Mouse (Mus musculus) limb, embryonic 13.5 days (tissue): ENCODE measurements around the gene Gfap. TPM values are rescaled to one million over a fixed set of nuclear protein-coding genes. Genes with fewer than 3 reads are reported as not detected.

Source experiments
- ATAC-seq: fragments of 200-750 bp; cut with Nextera tagmentation; 2 replicates; pipeline ENCODE4 v1.8.0; 2017; ENCODE audit warnings: low read depth, moderate number of reproducible peaks, moderate TSS enrichment; ENCODE audit not compliant: low FRiP score
- H3K27ac ChIP-seq: fragments of 300-500 bp; sonication (generic); 2 replicates; pipeline ENCODE4 v1.5.1; 2015; ENCODE audit warnings: inconsistent platforms, mild to moderate bottlenecking, moderate library complexity
- H3K27me3 ChIP-seq: fragments of 300-500 bp; sonication (generic); 2 replicates; pipeline ENCODE4 v1.6.1; 2015; ENCODE audit warnings: mild to moderate bottlenecking, inconsistent platforms
- H3K36me3 ChIP-seq: fragments of 300-500 bp; sonication (generic); 2 replicates; pipeline ENCODE4 v1.6.1; 2015; ENCODE audit warnings: inconsistent platforms, mild to moderate bottlenecking, moderate library complexity
- H3K4me1 ChIP-seq: fragments of 300-500 bp; sonication (generic); 2 replicates; pipeline ENCODE4 v1.6.1; 2015; ENCODE audit warnings: inconsistent platforms
- H3K4me2 ChIP-seq: fragments of 300-500 bp; sonication (generic); replicated peaks from 2 replicates; pipeline ENCODE4 v1.6.1; 2015; ENCODE audit warnings: inconsistent platforms, mild to moderate bottlenecking, moderate library complexity
- H3K4me3 ChIP-seq: fragments of 300-500 bp; sonication (generic); 2 replicates; pipeline ENCODE4 v1.5.1; 2015; ENCODE audit warnings: moderate library complexity, mild to moderate bottlenecking, inconsistent platforms
- H3K9ac ChIP-seq: fragments of 300-500 bp; sonication (generic); 2 replicates; pipeline ENCODE4 v1.6.1; 2015; ENCODE audit warnings: mild to moderate bottlenecking, inconsistent platforms
- H3K9me3 ChIP-seq: fragments of 300-500 bp; sonication (generic); 2 replicates; pipeline ENCODE4 v1.6.1; 2016; ENCODE audit warnings: inconsistent platforms
- whole genome bisulfite sequencing: fragments of 180-500 bp; shearing (Covaris S2); methylation state at CpG from one replicate; pipeline ENCODE4 v1.1.7; 2015; 5-methylcytosine and 5-hydroxymethylcytosine counted together
- polyA plus RNA-seq: library from polyadenylated mRNA; unstranded; fragments of >200 nt; fragmentation: Nextera tagmentation; extraction: Ambion mirVana; gene quantifications from 2 replicates; pipeline ENCODE4 v1.2.1, GENCODE M21; 2015

The Gfap gene
- polyA plus RNA-seq, 1 experiment from 2014 or later: 0.48 TPM

DNA sequence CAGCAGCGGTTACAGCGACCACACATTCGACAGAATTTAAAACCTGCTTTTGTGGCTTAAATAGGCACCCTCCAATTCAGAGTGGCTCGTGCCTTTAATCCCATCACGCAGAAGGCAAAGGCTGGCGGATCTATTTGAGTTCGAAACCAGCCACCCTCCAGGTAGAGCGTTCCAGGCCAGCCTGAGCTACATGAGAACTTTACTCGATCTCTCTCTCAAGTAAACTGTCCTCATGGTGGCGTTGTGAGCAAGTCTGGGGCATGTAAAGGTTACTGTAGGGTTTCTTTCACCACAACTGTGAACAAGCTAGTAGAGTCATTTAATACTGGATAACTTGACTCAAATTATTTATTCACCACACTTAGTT lies 24.6 kb upstream of the Gfap start:
- peak; percentile 29; the same call in 1 of the 2 replicates for ATAC-seq
- Histone ChIP-seq H3K4me3 (peak overlapping the region; percentile 73), H3K9me3 (no peaks in the 10 kb centered on the region), H3K36me3 (peaks cover 7% of the 10 kb centered on the region; the same call in 1 of the 2 replicates), H3K27me3 (no peaks in the 10 kb centered on the region), H3K4me1 (peaks cover 33% of the 10 kb centered on the region), H3K4me2 (peak overlapping the region; percentile 78), H3K9ac (peak overlapping the region; percentile 75), H3K27ac (peak overlapping the region; percentile 88)
- WGBS: 3% methylated on average over 10 of the region's 10 CpGs

DNA sequence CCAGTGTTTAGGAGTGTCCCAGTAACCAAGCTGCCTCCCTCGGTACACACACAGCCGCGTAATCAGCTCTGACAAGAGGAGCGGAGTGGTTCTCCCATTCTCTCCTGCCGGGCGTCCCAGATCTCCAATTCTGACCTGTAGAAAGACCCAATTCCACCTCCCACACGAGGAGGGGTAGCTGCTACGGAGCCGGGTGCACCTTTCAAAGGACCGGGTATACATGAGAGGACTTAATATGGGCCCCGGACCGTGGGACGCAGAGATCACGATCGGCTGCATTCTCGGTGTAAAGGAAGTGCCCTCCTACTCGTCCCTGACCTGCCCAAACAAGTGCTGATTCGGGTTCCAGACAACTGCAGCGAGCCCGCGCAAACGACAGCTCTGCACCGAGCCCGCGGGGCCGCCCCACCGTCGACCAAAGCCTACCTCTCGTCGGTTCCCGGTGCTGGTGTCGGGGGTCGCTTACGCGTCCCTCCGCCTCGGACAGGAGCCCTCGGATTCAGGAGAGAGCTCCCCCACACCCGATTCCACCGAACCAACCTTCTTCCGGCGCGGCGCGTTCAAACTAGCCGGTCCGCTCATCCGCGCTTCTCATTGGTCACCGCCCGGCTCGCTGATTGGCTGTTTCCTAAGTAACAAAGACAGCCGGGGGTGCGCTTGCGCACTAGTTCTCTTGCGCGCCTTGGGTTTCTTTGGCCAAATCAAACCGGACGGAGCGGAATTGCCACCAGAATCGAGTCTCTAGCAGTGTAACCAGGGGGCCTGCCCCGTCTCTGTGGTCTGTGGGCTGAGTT lies 24.0 kb upstream of the Gfap start, which contains the start of gene Kif18b:
Gene Kif18b (minus strand): TSS at position 568 of the 794 bp plus-strand sequence.
- no peaks in the 10 kb centered on the region for H3K9me3 ChIP-seq
- peak within 1 kb of the TSS; percentile 75 for H3K9ac ChIP-seq
- peak within 1 kb of the TSS; percentile 73 for H3K4me3 ChIP-seq
- peak within 1 kb of the TSS; percentile 88 for H3K27ac ChIP-seq
- H3K4me1 ChIP-seq: peaks cover 33% of the 10 kb centered on the region
- no peaks in the 10 kb centered on the region for H3K27me3 ChIP-seq
- WGBS: under 1% methylated on average over 62 of the region's 62 CpGs
- peaks cover 7% of the 10 kb centered on the region; the same call in 1 of the 2 replicates for H3K36me3 ChIP-seq
- peak within 1 kb of the TSS; percentile 78 for H3K4me2 ChIP-seq
- peak; percentile 95 for ATAC-seq

DNA sequence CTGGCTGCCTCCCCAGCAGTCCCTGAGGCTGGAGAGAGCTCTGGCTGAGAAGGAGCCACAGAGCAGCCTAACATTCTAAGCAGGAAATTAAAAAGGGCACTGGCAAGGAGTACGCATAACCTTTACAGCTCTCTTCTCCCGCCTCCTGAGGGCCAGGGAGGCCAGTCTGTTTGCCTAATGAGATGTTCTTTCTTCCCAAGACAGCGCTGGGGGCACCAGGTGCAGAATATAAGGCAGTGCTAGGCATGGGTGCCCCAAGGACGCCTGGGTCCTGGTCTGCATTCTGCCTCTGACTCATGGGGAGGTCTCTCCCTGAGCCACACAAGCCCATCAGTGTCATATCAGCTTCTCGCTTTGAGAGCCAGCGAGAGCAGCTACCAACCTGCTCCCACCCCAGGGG lies 20.8 kb upstream of the Gfap start:
- H3K27me3 ChIP-seq: no peaks in the 10 kb centered on the region
- peaks cover 33% of the 10 kb centered on the region for H3K4me1 ChIP-seq
- 0 out of 2 replicates have a peak overlapping the region, but pooled peaks have one; percentile 13 for H3K9ac ChIP-seq
- no peaks in the 10 kb centered on the region for H3K9me3 ChIP-seq
- ATAC-seq: no peak
- peaks cover 8% of the 10 kb centered on the region; the same call in 1 of the 2 replicates for H3K36me3 ChIP-seq
- H3K27ac ChIP-seq: no peak overlapping the region
- H3K4me2 ChIP-seq: 0 out of 2 replicates have a peak overlapping the region, but pooled peaks have one; percentile 12
- 61% methylated on average over 6 of the region's 6 CpGs for WGBS
- no peak overlapping the region for H3K4me3 ChIP-seq

DNA sequence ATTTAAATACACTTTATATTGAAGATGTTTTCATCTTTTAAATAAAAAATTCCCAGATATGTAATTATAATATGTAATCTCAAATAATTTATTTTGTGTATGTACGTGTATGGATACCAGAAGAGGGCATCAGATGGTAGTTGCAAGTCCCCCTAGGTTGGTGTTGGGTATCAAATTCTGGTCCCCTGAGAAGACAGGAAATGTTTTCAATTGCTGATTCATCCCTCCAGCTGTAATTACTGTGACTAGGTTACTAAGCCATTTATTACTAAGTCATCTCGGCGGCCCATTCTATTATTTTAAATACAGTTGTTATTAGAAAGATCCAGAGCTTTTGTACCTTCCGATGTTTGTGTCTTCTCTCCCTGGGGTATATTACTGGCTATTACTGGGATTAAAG lies 17.4 kb upstream of the Gfap start:
- H3K27me3 ChIP-seq: no peaks in the 10 kb centered on the region
- H3K9ac ChIP-seq: no peak overlapping the region
- WGBS: 86% methylated on average over 4 of the region's 4 CpGs
- no peak overlapping the region for H3K4me3 ChIP-seq
- ATAC-seq: no peak
- H3K4me1 ChIP-seq: peaks cover 22% of the 10 kb centered on the region
- H3K4me2 ChIP-seq: no peak overlapping the region
- peaks cover 42% of the 10 kb centered on the region for H3K36me3 ChIP-seq
- no peaks in the 10 kb centered on the region for H3K9me3 ChIP-seq
- H3K27ac ChIP-seq: no peak overlapping the region

DNA sequence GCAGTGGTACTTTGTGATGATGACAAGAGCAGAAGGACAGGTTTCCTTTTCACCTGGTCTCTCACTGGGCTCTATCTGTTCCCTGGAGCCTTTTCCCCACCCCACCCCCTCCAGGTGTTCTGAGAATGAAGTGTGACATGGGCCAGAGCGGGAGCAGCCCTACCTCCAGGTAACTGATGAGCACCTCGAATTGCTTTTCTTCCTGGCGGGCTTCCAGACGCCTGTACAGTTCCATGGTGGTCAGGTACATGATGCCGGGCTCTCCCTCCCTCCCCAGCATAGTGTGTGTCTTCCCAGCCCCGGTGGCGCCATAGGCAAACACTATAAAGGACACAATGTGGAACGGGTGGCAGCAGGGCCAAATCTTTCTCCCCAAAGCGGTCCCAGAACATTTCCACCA lies 14.7 kb upstream of the Gfap start:
- Histone ChIP-seq H3K4me3 (no peak overlapping the region), H3K4me1 (no peaks in the 10 kb centered on the region), H3K36me3 (peaks cover 60% of the 10 kb centered on the region), H3K9ac (no peak overlapping the region), H3K27ac (no peak overlapping the region), H3K9me3 (no peaks in the 10 kb centered on the region), H3K27me3 (no peaks in the 10 kb centered on the region), H3K4me2 (no peak overlapping the region)
- 87% methylated on average over 9 of the region's 9 CpGs for WGBS
- ATAC-seq: no peak

DNA sequence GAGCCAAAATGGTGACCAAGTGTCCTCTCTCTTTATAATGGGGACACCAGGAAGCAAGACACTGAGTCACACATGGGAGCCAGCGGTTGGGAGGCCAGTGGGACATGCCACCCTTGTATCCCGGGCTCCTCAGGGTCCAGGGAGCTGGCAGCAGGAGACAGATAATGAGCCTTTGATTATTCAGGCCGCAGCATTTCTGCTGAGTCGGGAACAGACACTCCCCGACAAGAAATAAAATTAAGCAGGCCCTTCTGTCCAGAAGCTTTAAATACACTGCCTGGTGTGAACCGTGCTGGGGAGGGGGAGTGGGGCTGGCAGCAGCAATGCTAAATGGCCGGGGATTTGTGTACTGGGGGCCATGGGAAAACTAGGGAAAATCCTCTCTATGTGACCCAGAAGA lies 10.7 kb upstream of the Gfap start:
- Histone ChIP-seq H3K4me3 (no peak overlapping the region), H3K4me2 (no peak overlapping the region), H3K36me3 (peaks cover 97% of the 10 kb centered on the region), H3K9ac (no peak overlapping the region), H3K4me1 (no peaks in the 10 kb centered on the region), H3K27ac (no peak overlapping the region), H3K9me3 (no peaks in the 10 kb centered on the region), H3K27me3 (no peaks in the 10 kb centered on the region)
- ATAC-seq: no peak
- WGBS: 75% methylated on average over 7 of the region's 7 CpGs

DNA sequence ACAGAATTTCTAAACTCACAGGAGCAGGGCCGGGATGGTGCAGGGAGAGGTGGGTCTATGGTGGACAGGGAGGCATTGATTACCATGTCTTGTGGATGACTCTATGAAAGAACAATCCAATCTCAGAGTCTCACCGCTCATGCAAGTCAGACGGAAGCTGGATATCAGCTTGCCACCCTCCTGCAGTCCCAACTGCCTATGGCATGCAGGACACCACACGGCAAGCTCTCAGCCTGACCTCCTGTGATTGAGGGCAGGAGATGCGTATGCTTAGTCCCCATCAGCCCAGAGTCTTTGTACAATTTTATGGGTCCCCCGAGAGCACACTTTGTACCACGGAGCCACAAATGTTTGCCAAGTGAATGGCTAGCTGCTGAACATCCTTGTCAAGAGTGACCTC lies 2.9 kb upstream of the Gfap start:
- H3K36me3 ChIP-seq: peaks cover 39% of the 10 kb centered on the region
- WGBS: 77% methylated on average over 7 of the region's 7 CpGs
- ATAC-seq: no peak
- no peak overlapping the region for H3K9ac ChIP-seq
- no peak overlapping the region for H3K4me3 ChIP-seq
- H3K27ac ChIP-seq: no peak overlapping the region
- H3K27me3 ChIP-seq: 0 out of 2 replicates have a peak, but pooled peaks cover 4% of the 10 kb centered on the region
- H3K9me3 ChIP-seq: no peaks in the 10 kb centered on the region
- H3K4me1 ChIP-seq: no peaks in the 10 kb centered on the region
- no peak overlapping the region for H3K4me2 ChIP-seq

DNA sequence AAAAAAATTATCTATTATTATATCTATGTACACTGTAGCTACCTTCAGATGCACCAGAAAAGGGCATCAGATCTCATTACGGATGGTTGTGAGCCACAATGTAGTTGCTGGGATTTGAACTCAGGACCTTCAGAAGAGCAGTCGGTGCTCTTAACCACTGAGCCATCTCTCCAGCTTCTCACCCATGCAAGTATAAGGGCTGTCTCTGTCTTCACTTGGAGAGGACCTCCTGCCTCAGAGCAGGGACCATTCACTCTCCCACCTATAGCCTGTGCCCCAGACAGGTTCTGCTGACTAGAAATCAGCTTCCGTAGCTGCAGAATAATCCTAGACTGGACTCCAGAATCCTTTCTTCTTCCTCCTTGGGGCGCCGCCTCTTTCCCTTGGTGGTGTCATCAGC lies 1.4 kb upstream of the Gfap start:
- no peaks in the 10 kb centered on the region for H3K4me1 ChIP-seq
- H3K27ac ChIP-seq: no peak overlapping the region
- no peak overlapping the region for H3K4me3 ChIP-seq
- no peak for ATAC-seq
- H3K9ac ChIP-seq: no peak overlapping the region
- H3K4me2 ChIP-seq: no peak overlapping the region
- H3K36me3 ChIP-seq: peaks cover 23% of the 10 kb centered on the region
- 0 out of 2 replicates have a peak, but pooled peaks cover 6% of the 10 kb centered on the region for H3K27me3 ChIP-seq
- whole genome bisulfite sequencing: 80% methylated on average over 5 of the region's 5 CpGs
- H3K9me3 ChIP-seq: no peaks in the 10 kb centered on the region

DNA sequence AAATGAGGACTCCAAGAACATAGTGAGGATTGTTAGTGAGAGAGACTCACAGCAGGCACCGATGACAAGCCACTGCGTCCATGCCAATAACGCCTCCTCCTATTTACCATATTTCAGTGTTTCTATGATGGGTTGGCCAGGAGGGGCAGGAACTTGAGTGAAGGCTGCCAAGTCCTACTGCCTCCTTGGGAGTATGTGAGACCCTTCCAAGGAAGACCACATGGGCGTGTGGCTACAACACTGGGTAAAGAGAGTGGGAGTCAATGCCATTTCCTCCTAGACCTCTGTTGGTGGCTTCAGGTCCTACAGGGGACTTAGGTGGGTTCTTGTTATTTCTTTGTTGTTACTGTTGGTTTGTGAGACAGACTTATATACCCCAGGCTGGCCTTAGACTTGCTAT lies 487 bp upstream of the Gfap start:
- no peaks in the 10 kb centered on the region for H3K4me1 ChIP-seq
- H3K9ac ChIP-seq: no peak overlapping the region
- no peaks in the 10 kb centered on the region for H3K9me3 ChIP-seq
- H3K4me2 ChIP-seq: no peak overlapping the region
- no peak overlapping the region for H3K4me3 ChIP-seq
- 0 out of 2 replicates have a peak, but pooled peaks have one; percentile 27 for ATAC-seq
- H3K27ac ChIP-seq: no peak overlapping the region
- 74% methylated on average over 4 of the region's 4 CpGs for WGBS
- peaks cover 14% of the 10 kb centered on the region for H3K36me3 ChIP-seq
- H3K27me3 ChIP-seq: peaks cover 15% of the 10 kb centered on the region

DNA sequence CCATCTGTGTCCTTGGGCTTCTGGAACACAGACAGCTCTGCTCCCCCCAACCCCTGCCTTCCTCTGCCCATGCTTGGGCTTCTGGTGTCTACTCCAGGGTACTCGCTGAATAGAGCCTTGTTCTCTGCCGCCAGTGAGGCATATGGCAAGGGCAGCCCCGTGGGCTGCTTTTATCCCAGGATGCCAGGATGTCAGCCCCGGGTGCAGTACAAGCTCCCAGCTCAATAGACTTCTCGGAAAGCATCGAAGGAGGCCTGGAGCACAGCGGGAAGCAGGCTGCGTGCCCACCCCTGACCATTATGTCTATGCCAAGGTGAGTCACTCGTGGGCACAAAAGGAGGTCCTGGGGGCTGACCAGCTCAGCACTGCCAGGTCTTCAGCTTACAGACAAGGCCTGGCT lies 2.3 kb downstream of the Gfap start:
- Histone ChIP-seq H3K9ac (0 out of 2 replicates have a peak overlapping the region, but pooled peaks have one; percentile 39), H3K4me3 (no peak overlapping the region), H3K36me3 (no peaks in the 10 kb centered on the region), H3K4me1 (peaks cover 5% of the 10 kb centered on the region; the same call in 1 of the 2 replicates), H3K9me3 (no peaks in the 10 kb centered on the region), H3K4me2 (no peak overlapping the region), H3K27ac (no peak overlapping the region), H3K27me3 (peaks cover 43% of the 10 kb centered on the region)
- ATAC-seq: no peak
- WGBS: 76% methylated on average over 9 of the region's 9 CpGs

DNA sequence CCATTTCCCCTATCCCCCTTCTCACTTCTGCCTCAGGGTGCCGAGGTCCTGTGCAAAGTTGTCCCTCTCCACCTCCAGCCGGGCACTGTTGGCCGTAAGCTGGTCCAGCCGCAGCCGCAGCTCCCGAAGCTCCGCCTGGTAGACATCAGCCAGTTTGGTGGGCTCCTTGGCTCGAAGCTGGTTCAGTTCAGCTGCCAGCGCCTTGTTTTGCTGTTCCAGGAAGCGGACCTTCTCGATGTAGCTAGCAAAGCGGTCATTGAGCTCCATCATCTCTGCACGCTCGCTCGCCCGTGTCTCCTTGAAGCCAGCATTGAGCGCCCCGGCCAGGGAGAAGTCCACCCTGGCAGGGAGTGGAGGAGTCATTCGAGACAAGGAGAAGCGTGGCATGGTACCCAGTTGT lies 4.1 kb downstream of the Gfap start:
- H3K9ac ChIP-seq: no peak overlapping the region

DNA sequence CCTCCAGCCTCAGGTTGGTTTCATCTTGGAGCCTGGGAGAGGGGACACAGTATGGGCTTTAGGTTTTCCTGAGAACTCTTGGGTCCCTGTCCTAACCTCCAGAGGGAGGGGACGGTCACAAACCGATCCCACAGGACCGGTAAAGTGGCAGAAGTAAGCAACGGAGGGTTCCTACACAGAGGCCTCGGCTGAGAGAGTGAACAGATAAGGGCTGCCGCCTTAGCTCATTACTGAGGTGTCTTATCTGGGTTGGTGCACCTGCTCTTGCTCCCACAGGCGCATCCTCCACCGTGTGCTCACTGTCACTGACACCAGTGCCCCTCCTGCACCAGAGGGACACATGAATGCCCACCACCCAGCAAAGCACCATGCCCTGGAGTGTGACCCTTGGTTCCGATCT lies 4.9 kb downstream of the Gfap start:
- H3K4me3 ChIP-seq: no peak overlapping the region
- ATAC-seq: no peak
- no peak overlapping the region for H3K4me2 ChIP-seq
- 77% methylated on average over 9 of the region's 9 CpGs for WGBS
- H3K9ac ChIP-seq: no peak overlapping the region
- H3K27me3 ChIP-seq: peaks cover 54% of the 10 kb centered on the region
- H3K9me3 ChIP-seq: no peaks in the 10 kb centered on the region
- H3K27ac ChIP-seq: no peak overlapping the region
- H3K4me1 ChIP-seq: peaks cover 7% of the 10 kb centered on the region; the same call in 1 of the 2 replicates
- H3K36me3 ChIP-seq: no peaks in the 10 kb centered on the region

More for the DNA sequence above, 4.1 kb downstream of the Gfap start:
- Histone ChIP-seq H3K4me2 (no peak overlapping the region), H3K27ac (no peak overlapping the region), H3K4me1 (peaks cover 7% of the 10 kb centered on the region; the same call in 1 of the 2 replicates), H3K9me3 (no peaks in the 10 kb centered on the region), H3K36me3 (no peaks in the 10 kb centered on the region), H3K27me3 (peaks cover 50% of the 10 kb centered on the region), H3K4me3 (no peak overlapping the region)
- 76% methylated on average over 20 of the region's 20 CpGs for WGBS
- no peak for ATAC-seq
